Mouse (Mus musculus) erythroblast, embryonic 14.5 days (primary cell): ENCODE measurements around the gene Kel.

ENCODE experiments used
- GATA1 ChIP-seq: IDR thresholded peaks from 2 replicates; pipeline ENCODE4 v1.6.1; 2012; ENCODE audit warnings: low read length, inconsistent platforms, mixed read lengths
- TAL1 ChIP-seq: IDR thresholded peaks from 3 replicates; pipeline ENCODE4 v1.6.1; 2012; ENCODE audit warnings: low read length, inconsistent platforms, mixed read lengths

GRCm38 (mm10) chr6:41704123-41704522 is at the start of gene Kel:
- peak; percentile 98 for TF ChIP-seq GATA1
- peak; percentile 94 for TF ChIP-seq TAL1
